Mouse (Mus musculus) left cerebral cortex, postnatal 10 days (tissue): ENCODE data around the gene Slc50a1. TPM values are rescaled to one million over a fixed set of nuclear protein-coding genes. Genes with fewer than 3 reads are reported as not detected.

Experiments used
- DNase-seq, 2 experiments: peaks; one replicate each; pipeline ENCODE4 v3.0.0; 2021 to 2022; ENCODE audit warnings: low spot score in 2 of 2, mixed read lengths in 1 of 2; ENCODE audit errors: extremely low spot score in 1 of 2
- intact Hi-C: fragments of 180-260 bp; cut with DNase I; formaldehyde crosslinking; loops from one replicate; pipeline ENCODE4 v1.15.1; 2025
- total RNA-seq, 2 experiments: library from RNA; stranded (reverse); gene quantifications; 2 replicates each; pipeline ENCODE4 v1.2.3; 2021

The Slc50a1 gene
- total RNA-seq, 2 experiments from 2014 or later, result 17.9 to 22.3 TPM

- peak; percentile 72 to 90 for DNase-seq
- intact Hi-C loops, result loop anchor here (5.0 kb wide), 1 partner anchor 37 kb away; the partner anchor contains the start of gene Efna1
Observed at GRCm38 (mm10) chr3:89244982-89245687, 25.2 kb downstream of the Slc50a1 start.

- intact Hi-C loops, result no loop called here
- peak in 1 of 2 experiments; percentile 74 for DNase-seq
Observed at GRCm38 (mm10) chr3:89244158-89244981, 26.0 kb downstream of the Slc50a1 start.

GRCm38 (mm10) chr3:89243609-89244008 is 26.8 kb downstream of the Slc50a1 start:
- peak in 1 of 2 experiments; percentile 69 for DNase-seq
- intact Hi-C loops, result no loop called here

GRCm38 (mm10) chr3:89242331-89242895 is 28.0 kb downstream of the Slc50a1 start:
- intact Hi-C loops, result no loop called here
- DNase-seq, result peak in 1 of 2 experiments; percentile 78

GRCm38 (mm10) chr3:89238494-89238893 is 31.9 kb downstream of the Slc50a1 start:
- DNase-seq, result no peak
- intact Hi-C loops, result no loop called here

GRCm38 (mm10) chr3:89237682-89238081 is 32.7 kb downstream of the Slc50a1 start:
- DNase-seq, result no peak
- intact Hi-C loops, result no loop called here

GRCm38 (mm10) chr3:89236516-89236915 is 33.9 kb downstream of the Slc50a1 start:
- no peak for DNase-seq
- intact Hi-C loops, result no loop called here

- intact Hi-C loops, result no loop called here
- peak in 1 of 2 experiments; percentile 49 for DNase-seq
Observed at GRCm38 (mm10) chr3:89233562-89234110, 36.7 kb downstream of the Slc50a1 start.

GRCm38 (mm10) chr3:89232614-89233013 is 37.8 kb downstream of the Slc50a1 start:
- intact Hi-C loops, result no loop called here
- peak in 1 of 2 experiments; percentile 37 for DNase-seq

GRCm38 (mm10) chr3:89231772-89232275 is 38.5 kb downstream of the Slc50a1 start:
- DNase-seq, result peak in 1 of 2 experiments; percentile 45
- intact Hi-C loops, result no loop called here

- intact Hi-C loops, result no loop called here
- no peak for DNase-seq
Observed at GRCm38 (mm10) chr3:89231345-89231744, 39.0 kb downstream of the Slc50a1 start.

GRCm38 (mm10) chr3:89230561-89230960 is 39.8 kb downstream of the Slc50a1 start:
- intact Hi-C loops, result no loop called here

GRCm38 (mm10) chr3:89229276-89229675 is 41.1 kb downstream of the Slc50a1 start:
- DNase-seq, result no peak
- intact Hi-C loops, result no loop called here

More at GRCm38 (mm10) chr3:89230561-89230960, 39.8 kb downstream of the Slc50a1 start:
- DNase-seq, result no peak

GRCm38 (mm10) chr3:89228836-89229235 is 41.5 kb downstream of the Slc50a1 start, which contains the start of gene Muc1:
Gene Muc1, plus strand, starts transcription at chr3:89229057.
- intact Hi-C loops, result no loop called here
- peak in 1 of 2 experiments; percentile 27 for DNase-seq

- intact Hi-C loops, result no loop called here
- DNase-seq, result peak; percentile 69 to 87
Observed at GRCm38 (mm10) chr3:89228180-89228549, 42.2 kb downstream of the Slc50a1 start.

GRCm38 (mm10) chr3:89227307-89228179 is 42.8 kb downstream of the Slc50a1 start:
- peak; percentile 94 for DNase-seq
- intact Hi-C loops, result no loop called here

- intact Hi-C loops, result no loop called here
Observed at GRCm38 (mm10) chr3:89226900-89227299, 43.5 kb downstream of the Slc50a1 start, which contains the start of gene Mtx1. Gene Mtx1, minus strand, starts transcription at chr3:89227088.

GRCm38 (mm10) chr3:89226361-89226760 is 44.0 kb downstream of the Slc50a1 start:
- peak in 1 of 2 experiments; percentile 25 for DNase-seq
- intact Hi-C loops, result no loop called here

More at GRCm38 (mm10) chr3:89226900-89227299, 43.5 kb downstream of the Slc50a1 start, which contains the start of gene Mtx1:
- peak in 1 of 2 experiments; percentile 55 for DNase-seq
